Mouse (Mus musculus): ENCODE data around the gene Sfrp5. TPM values are rescaled to one million over a fixed set of nuclear protein-coding genes. Genes with fewer than 3 reads are reported as not detected.

The Sfrp5 gene
- 0.21 and 2.4 TPM in 2 replicates for polyA plus RNA-seq (2016; fragmentation: Nextera tagmentation; extraction: Ambion mirVana)

- WGBS = under 1% methylated on average over 60 of the region's 60 CpGs
- DNase-seq (ENCODE audit: low spot score) = peak; percentile 60
These were observed at the start of gene Sfrp5 for GRCm38 (mm10) chr19:42201696-42202381. TSS of gene Sfrp5 (minus strand) at chr19:42202252.

GRCm38 (mm10) chr19:42249976-42250914, 48.2 kb upstream of the Sfrp5 start:
- Histone ChIP-seq H3K9me3 (replicated peaks) (no peaks in the 10 kb centered on the region), H3K27ac (no peak overlapping the region), H3K36me3 (no peaks in the 10 kb centered on the region), H3K4me1 (peaks cover under 1% of the 10 kb centered on the region; the same call in 1 of the 2 replicates), H3K4me3 (no peak overlapping the region), H3K27me3 (ENCODE audit: low read depth, poor library complexity, severe bottlenecking) (peaks cover 22% of the 10 kb centered on the region)
- no peak for DNase-seq (ENCODE audit: low spot score)
- 64% methylated on average over 11 of the region's 11 CpGs for WGBS

More at GRCm38 (mm10) chr19:42201696-42202381, at the start of gene Sfrp5:
- no peaks in the 10 kb centered on the region for H3K9me3 ChIP-seq (replicated peaks)
- no peak within 1 kb of the TSS for H3K27ac ChIP-seq
- no peaks in the 10 kb centered on the region for H3K36me3 ChIP-seq
- H3K4me1 ChIP-seq = peaks cover 35% of the 10 kb centered on the region
- H3K27me3 ChIP-seq (ENCODE audit: low read depth, poor library complexity, severe bottlenecking) = peaks cover 88% of the 10 kb centered on the region
- peak within 1 kb of the TSS; percentile 40 for H3K4me3 ChIP-seq

GRCm38 (mm10) chr19:42247519-42247918, 45.5 kb upstream of the Sfrp5 start, which contains the start of gene Golga7b:
TSS of gene Golga7b (plus strand) at chr19:42247574.
- 76% methylated on average over 3 of the region's 3 CpGs for WGBS

GRCm38 (mm10) chr19:42246626-42247025, 44.6 kb upstream of the Sfrp5 start:
- no peaks in the 10 kb centered on the region for H3K36me3 ChIP-seq
- H3K4me1 ChIP-seq = no peaks in the 10 kb centered on the region
- no peak overlapping the region for H3K4me3 ChIP-seq
- DNase-seq (ENCODE audit: low spot score) = no peak
- H3K9me3 ChIP-seq (replicated peaks) = no peaks in the 10 kb centered on the region
- H3K27me3 ChIP-seq (ENCODE audit: low read depth, poor library complexity, severe bottlenecking) = no peaks in the 10 kb centered on the region
- H3K27ac ChIP-seq = no peak overlapping the region
- 57% methylated on average over 5 of the region's 5 CpGs for WGBS

More at GRCm38 (mm10) chr19:42247519-42247918, 45.5 kb upstream of the Sfrp5 start, which contains the start of gene Golga7b:
- Histone ChIP-seq H3K36me3 (no peaks in the 10 kb centered on the region), H3K9me3 (replicated peaks) (no peaks in the 10 kb centered on the region), H3K27ac (no peak within 1 kb of the TSS), H3K4me3 (no peak within 1 kb of the TSS), H3K4me1 (no peaks in the 10 kb centered on the region), H3K27me3 (ENCODE audit: low read depth, poor library complexity, severe bottlenecking) (no peaks in the 10 kb centered on the region)
- no peak for DNase-seq (ENCODE audit: low spot score)

- H3K36me3 ChIP-seq = no peaks in the 10 kb centered on the region
- H3K9me3 ChIP-seq (replicated peaks) = no peaks in the 10 kb centered on the region
- no peaks in the 10 kb centered on the region for H3K27me3 ChIP-seq (ENCODE audit: low read depth, poor library complexity, severe bottlenecking)
- H3K4me3 ChIP-seq = no peak overlapping the region
- H3K27ac ChIP-seq = no peak overlapping the region
- no peaks in the 10 kb centered on the region for H3K4me1 ChIP-seq
- 78% methylated on average over 3 of the region's 3 CpGs for WGBS
- DNase-seq (ENCODE audit: low spot score) = no peak
These were observed 41.3 kb upstream of the Sfrp5 start for GRCm38 (mm10) chr19:42243401-42243800.

- Histone ChIP-seq H3K4me3 (no peak overlapping the region), H3K9me3 (replicated peaks) (no peaks in the 10 kb centered on the region), H3K36me3 (no peaks in the 10 kb centered on the region), H3K4me1 (peaks cover 9% of the 10 kb centered on the region; the same call in 1 of the 2 replicates), H3K27me3 (ENCODE audit: low read depth, poor library complexity, severe bottlenecking) (no peaks in the 10 kb centered on the region), H3K27ac (no peak overlapping the region)
- 73% methylated on average over 8 of the region's 8 CpGs for WGBS
- DNase-seq (ENCODE audit: low spot score) = no peak
These were observed 38.8 kb upstream of the Sfrp5 start for GRCm38 (mm10) chr19:42240881-42241280.

GRCm38 (mm10) chr19:42238341-42238715, 36.3 kb upstream of the Sfrp5 start:
- no peak for DNase-seq (ENCODE audit: low spot score)
- peaks cover 9% of the 10 kb centered on the region; the same call in 1 of the 2 replicates for H3K4me1 ChIP-seq
- no peaks in the 10 kb centered on the region for H3K9me3 ChIP-seq (replicated peaks)
- WGBS = 62% methylated on average over 7 of the region's 7 CpGs
- H3K27me3 ChIP-seq (ENCODE audit: low read depth, poor library complexity, severe bottlenecking) = no peaks in the 10 kb centered on the region
- no peaks in the 10 kb centered on the region for H3K36me3 ChIP-seq
- H3K27ac ChIP-seq = no peak overlapping the region
- H3K4me3 ChIP-seq = no peak overlapping the region

GRCm38 (mm10) chr19:42237602-42238340, 35.7 kb upstream of the Sfrp5 start:
- H3K27ac ChIP-seq = no peak overlapping the region

GRCm38 (mm10) chr19:42230986-42231385, 28.9 kb upstream of the Sfrp5 start:
- 93% methylated on average over 13 of the region's 13 CpGs for WGBS
- DNase-seq (ENCODE audit: low spot score) = no peak
- Histone ChIP-seq H3K4me3 (no peak overlapping the region), H3K4me1 (no peaks in the 10 kb centered on the region), H3K36me3 (no peaks in the 10 kb centered on the region), H3K27me3 (ENCODE audit: low read depth, poor library complexity, severe bottlenecking) (no peaks in the 10 kb centered on the region), H3K9me3 (replicated peaks) (no peaks in the 10 kb centered on the region), H3K27ac (no peak overlapping the region)

More at GRCm38 (mm10) chr19:42237602-42238340, 35.7 kb upstream of the Sfrp5 start:
- no peaks in the 10 kb centered on the region for H3K9me3 ChIP-seq (replicated peaks)
- no peak overlapping the region for H3K4me3 ChIP-seq
- no peaks in the 10 kb centered on the region for H3K27me3 ChIP-seq (ENCODE audit: low read depth, poor library complexity, severe bottlenecking)
- peaks cover 9% of the 10 kb centered on the region; the same call in 1 of the 2 replicates for H3K4me1 ChIP-seq
- H3K36me3 ChIP-seq = no peaks in the 10 kb centered on the region
- DNase-seq (ENCODE audit: low spot score) = no peak
- 15% methylated on average over 4 of the region's 4 CpGs for WGBS

- Histone ChIP-seq H3K27me3 (ENCODE audit: low read depth, poor library complexity, severe bottlenecking) (no peaks in the 10 kb centered on the region), H3K4me1 (no peaks in the 10 kb centered on the region), H3K9me3 (replicated peaks) (no peaks in the 10 kb centered on the region), H3K36me3 (no peaks in the 10 kb centered on the region), H3K4me3 (no peak overlapping the region), H3K27ac (no peak overlapping the region)
- 64% methylated on average over 5 of the region's 5 CpGs for WGBS
- no peak for DNase-seq (ENCODE audit: low spot score)
These were observed 28.2 kb upstream of the Sfrp5 start for GRCm38 (mm10) chr19:42230288-42230568.

GRCm38 (mm10) chr19:42229499-42230287, 27.6 kb upstream of the Sfrp5 start:
- Histone ChIP-seq H3K4me3 (no peak overlapping the region), H3K27ac (no peak overlapping the region), H3K36me3 (no peaks in the 10 kb centered on the region), H3K9me3 (replicated peaks) (no peaks in the 10 kb centered on the region), H3K27me3 (ENCODE audit: low read depth, poor library complexity, severe bottlenecking) (no peaks in the 10 kb centered on the region), H3K4me1 (no peaks in the 10 kb centered on the region)
- DNase-seq (ENCODE audit: low spot score) = no peak
- 83% methylated on average over 17 of the region's 17 CpGs for WGBS

- no peak for DNase-seq (ENCODE audit: low spot score)
- H3K4me1 ChIP-seq = no peaks in the 10 kb centered on the region
- no peaks in the 10 kb centered on the region for H3K36me3 ChIP-seq
- no peaks in the 10 kb centered on the region for H3K27me3 ChIP-seq (ENCODE audit: low read depth, poor library complexity, severe bottlenecking)
- no peaks in the 10 kb centered on the region for H3K9me3 ChIP-seq (replicated peaks)
- 81% methylated on average over 10 of the region's 10 CpGs for WGBS
- H3K4me3 ChIP-seq = no peak overlapping the region
- no peak overlapping the region for H3K27ac ChIP-seq
These were observed 24.4 kb upstream of the Sfrp5 start for GRCm38 (mm10) chr19:42226451-42226850.
